Mouse (Mus musculus) forebrain, embryonic 12.5 days (tissue): ENCODE measurements around the gene Gimap7. TPM values are rescaled to one million over a fixed set of nuclear protein-coding genes. Genes with fewer than 3 reads are reported as not detected.
"Not testable (repeated sequence)": the region's sequence is repeated elsewhere in the genome, so short reads cannot be mapped to it uniquely, and the experiment has no call there.

Experiments
- ATAC-seq: fragments of 200-750 bp; cut with Nextera tagmentation; 2 replicates; pipeline ENCODE4 v1.8.0; 2017; ENCODE audit warnings: moderate TSS enrichment; ENCODE audit not compliant: low FRiP score
- H3K27ac ChIP-seq: fragments of 300-500 bp; sonication (generic); 2 replicates; pipeline ENCODE4 v1.5.1; 2016; ENCODE audit warnings: mild to moderate bottlenecking
- H3K27me3 ChIP-seq: fragments of 300-500 bp; sonication (generic); 2 replicates; pipeline ENCODE4 v1.6.1; 2016; ENCODE audit warnings: mild to moderate bottlenecking
- H3K36me3 ChIP-seq: fragments of 300-500 bp; sonication (generic); replicated peaks from 2 replicates; pipeline ENCODE4 v1.6.1; 2016; ENCODE audit warnings: mild to moderate bottlenecking
- H3K4me1 ChIP-seq: fragments of 300-500 bp; sonication (generic); 2 replicates; pipeline ENCODE4 v1.6.1; 2016
- H3K4me2 ChIP-seq: fragments of 300-500 bp; sonication (generic); 2 replicates; pipeline ENCODE4 v1.6.1; 2016; ENCODE audit warnings: mild to moderate bottlenecking, moderate library complexity
- H3K4me3 ChIP-seq: fragments of 300-500 bp; sonication (generic); replicated peaks from 2 replicates; pipeline ENCODE4 v1.5.1; 2016; ENCODE audit warnings: mild to moderate bottlenecking
- H3K9ac ChIP-seq: fragments of 300-500 bp; sonication (generic); 2 replicates; pipeline ENCODE4 v1.6.1; 2016; ENCODE audit warnings: mild to moderate bottlenecking
- H3K9me3 ChIP-seq: fragments of 300-500 bp; sonication (generic); 2 replicates; pipeline ENCODE4 v1.6.1; 2016
- WGBS: fragments of 180-500 bp; shearing (Covaris S2); methylation state at CpG from one replicate; pipeline ENCODE4 v1.1.7; 2016; 5-methylcytosine and 5-hydroxymethylcytosine counted together
- polyA plus RNA-seq: library from polyadenylated mRNA; unstranded; fragments of >200 nt; fragmentation: Nextera tagmentation; extraction: Ambion mirVana; gene quantifications from 2 replicates; pipeline ENCODE4 v1.2.1, GENCODE M21; 2016

Gene Gimap7
- polyA plus RNA-seq, 1 experiment from 2014 or later = not detected

GRCm38 (mm10) chr6:48682271-48682670 is 36.1 kb upstream of the Gimap7 start:
- Histone ChIP-seq H3K4me3 (no peak overlapping the region), H3K27me3 (no peaks in the 10 kb centered on the region), H3K36me3 (no peaks in the 10 kb centered on the region), H3K9me3 (no peaks in the 10 kb centered on the region), H3K4me2 (no peak overlapping the region), H3K9ac (no peak overlapping the region), H3K4me1 (no peaks in the 10 kb centered on the region), H3K27ac (no peak overlapping the region)
- ATAC-seq = no peak
- WGBS = 87% methylated on average over 4 of the region's 4 CpGs

GRCm38 (mm10) chr6:48683263-48683821 is 35.1 kb upstream of the Gimap7 start:
- not testable (repeated sequence) for H3K27ac ChIP-seq, H3K4me3 ChIP-seq, H3K9me3 ChIP-seq, H3K36me3 ChIP-seq, H3K4me2 ChIP-seq, H3K4me1 ChIP-seq, H3K9ac ChIP-seq, H3K27me3 ChIP-seq, ATAC-seq
- 96% methylated on average over 4 of the region's 4 CpGs for WGBS

- no peak for ATAC-seq
- 72% methylated on average over 5 of the region's 5 CpGs for WGBS
- H3K4me3 ChIP-seq = no peak within 1 kb of the TSS
- no peak within 1 kb of the TSS for H3K27ac ChIP-seq
- no peaks in the 10 kb centered on the region for H3K27me3 ChIP-seq
- H3K9ac ChIP-seq = no peak within 1 kb of the TSS
- H3K36me3 ChIP-seq = no peaks in the 10 kb centered on the region
- H3K9me3 ChIP-seq = no peaks in the 10 kb centered on the region
- no peak within 1 kb of the TSS for H3K4me2 ChIP-seq
- H3K4me1 ChIP-seq = no peaks in the 10 kb centered on the region
These were observed 34.1 kb upstream of the Gimap7 start, which contains the start of gene Gimap4 for GRCm38 (mm10) chr6:48684319-48684718. Gene Gimap4, plus strand, starts transcription at chr6:48684549.

GRCm38 (mm10) chr6:48684806-48685205 is 33.6 kb upstream of the Gimap7 start:
- Histone ChIP-seq H3K27me3 (no peaks in the 10 kb centered on the region), H3K9ac (no peak overlapping the region), H3K9me3 (no peaks in the 10 kb centered on the region), H3K36me3 (no peaks in the 10 kb centered on the region), H3K4me3 (no peak overlapping the region), H3K27ac (no peak overlapping the region), H3K4me1 (no peaks in the 10 kb centered on the region), H3K4me2 (no peak overlapping the region)
- 62% methylated on average over 4 of the region's 4 CpGs for WGBS
- ATAC-seq = no peak

- Histone ChIP-seq H3K9me3 (no peaks in the 10 kb centered on the region), H3K4me1 (no peaks in the 10 kb centered on the region), H3K27ac (no peak overlapping the region), H3K27me3 (no peaks in the 10 kb centered on the region), H3K4me2 (no peak overlapping the region), H3K9ac (no peak overlapping the region), H3K36me3 (no peaks in the 10 kb centered on the region), H3K4me3 (no peak overlapping the region)
- WGBS = 87% methylated on average over 2 of the region's 2 CpGs
- ATAC-seq = no peak
These were observed 33.2 kb upstream of the Gimap7 start for GRCm38 (mm10) chr6:48685251-48685650.

GRCm38 (mm10) chr6:48685694-48686665 is 32.4 kb upstream of the Gimap7 start:
- H3K27me3 ChIP-seq = no peaks in the 10 kb centered on the region
- no peak overlapping the region for H3K4me3 ChIP-seq
- no peak overlapping the region for H3K9ac ChIP-seq
- H3K27ac ChIP-seq = no peak overlapping the region
- ATAC-seq = no peak
- 84% methylated on average over 7 of the region's 7 CpGs for WGBS
- no peaks in the 10 kb centered on the region for H3K36me3 ChIP-seq
- H3K9me3 ChIP-seq = no peaks in the 10 kb centered on the region
- H3K4me2 ChIP-seq = no peak overlapping the region
- H3K4me1 ChIP-seq = no peaks in the 10 kb centered on the region

GRCm38 (mm10) chr6:48687077-48687476 is 31.3 kb upstream of the Gimap7 start:
- H3K4me2 ChIP-seq = no peak overlapping the region
- H3K4me3 ChIP-seq = no peak overlapping the region
- no peaks in the 10 kb centered on the region for H3K27me3 ChIP-seq
- no peaks in the 10 kb centered on the region for H3K4me1 ChIP-seq
- ATAC-seq = no peak
- H3K36me3 ChIP-seq = no peaks in the 10 kb centered on the region
- 88% methylated on average over 2 of the region's 2 CpGs for WGBS
- H3K9ac ChIP-seq = no peak overlapping the region
- no peak overlapping the region for H3K27ac ChIP-seq
- H3K9me3 ChIP-seq = no peaks in the 10 kb centered on the region

GRCm38 (mm10) chr6:48689320-48689719 is 29.1 kb upstream of the Gimap7 start:
- no peaks in the 10 kb centered on the region for H3K9me3 ChIP-seq
- no peak overlapping the region for H3K4me3 ChIP-seq
- no peak overlapping the region for H3K4me2 ChIP-seq
- H3K36me3 ChIP-seq = no peaks in the 10 kb centered on the region
- WGBS = 86% methylated on average over 2 of the region's 2 CpGs
- H3K4me1 ChIP-seq = no peaks in the 10 kb centered on the region
- H3K27me3 ChIP-seq = no peaks in the 10 kb centered on the region
- no peak overlapping the region for H3K9ac ChIP-seq
- no peak for ATAC-seq
- H3K27ac ChIP-seq = no peak overlapping the region

- Histone ChIP-seq H3K4me2 (no peak overlapping the region), H3K4me1 (no peaks in the 10 kb centered on the region), H3K9ac (no peak overlapping the region), H3K27ac (no peak overlapping the region), H3K4me3 (no peak overlapping the region), H3K27me3 (no peaks in the 10 kb centered on the region), H3K36me3 (no peaks in the 10 kb centered on the region), H3K9me3 (no peaks in the 10 kb centered on the region)
- ATAC-seq = no peak
- 94% methylated on average over 6 of the region's 6 CpGs for WGBS
These were observed 25.5 kb upstream of the Gimap7 start for GRCm38 (mm10) chr6:48692962-48693361.

- H3K27ac ChIP-seq = no peak overlapping the region
- WGBS = 75% methylated on average over 4 of the region's 4 CpGs
These were observed 21.4 kb upstream of the Gimap7 start for GRCm38 (mm10) chr6:48696830-48697554.

GRCm38 (mm10) chr6:48697555-48697930 is 20.9 kb upstream of the Gimap7 start:
- WGBS = 27% methylated on average over 1 of the region's 1 CpGs

More at GRCm38 (mm10) chr6:48696830-48697554, 21.4 kb upstream of the Gimap7 start:
- Histone ChIP-seq H3K4me1 (no peaks in the 10 kb centered on the region), H3K4me3 (no peak overlapping the region), H3K4me2 (no peak overlapping the region), H3K9ac (no peak overlapping the region), H3K27me3 (no peaks in the 10 kb centered on the region), H3K36me3 (no peaks in the 10 kb centered on the region), H3K9me3 (no peaks in the 10 kb centered on the region)
- no peak for ATAC-seq

GRCm38 (mm10) chr6:48698066-48698856 is 20.2 kb upstream of the Gimap7 start:
- Histone ChIP-seq H3K36me3 (no peaks in the 10 kb centered on the region), H3K27me3 (no peaks in the 10 kb centered on the region), H3K27ac (no peak overlapping the region), H3K9ac (no peak overlapping the region), H3K4me3 (no peak overlapping the region), H3K9me3 (no peaks in the 10 kb centered on the region), H3K4me2 (no peak overlapping the region), H3K4me1 (no peaks in the 10 kb centered on the region)
- 74% methylated on average over 7 of the region's 7 CpGs for WGBS
- no peak for ATAC-seq

More at GRCm38 (mm10) chr6:48697555-48697930, 20.9 kb upstream of the Gimap7 start:
- no peak overlapping the region for H3K4me3 ChIP-seq
- H3K27me3 ChIP-seq = no peaks in the 10 kb centered on the region
- H3K9me3 ChIP-seq = no peaks in the 10 kb centered on the region
- H3K4me2 ChIP-seq = no peak overlapping the region
- ATAC-seq = no peak
- no peaks in the 10 kb centered on the region for H3K36me3 ChIP-seq
- no peaks in the 10 kb centered on the region for H3K4me1 ChIP-seq
- H3K27ac ChIP-seq = no peak overlapping the region
- no peak overlapping the region for H3K9ac ChIP-seq
